Mouse (Mus musculus): ENCODE data around the gene 6030452D12Rik. TPM values are rescaled to one million over a fixed set of nuclear protein-coding genes. Genes with fewer than 3 reads are reported as not detected.

Gene 6030452D12Rik
- not detected for total RNA-seq (2021)

GRCm38 (mm10) chr8:106500018-106500685 lies at the start of gene 6030452D12Rik:
Gene 6030452D12Rik, plus strand, starts transcription at chr8:106500522.
- no peak for DNase-seq (ENCODE audit: extremely low spot score in 1 of 2, low spot score in 1 of 2)

- no peak for DNase-seq (ENCODE audit: extremely low spot score in 1 of 2, low spot score in 1 of 2)
Measured at GRCm38 (mm10) chr8:106451301-106452085, 48.8 kb upstream of the 6030452D12Rik start.

- DNase-seq (ENCODE audit: extremely low spot score in 1 of 2, low spot score in 1 of 2) = no peak
Measured at GRCm38 (mm10) chr8:106452701-106453481, 47.4 kb upstream of the 6030452D12Rik start.

- no peak for DNase-seq (ENCODE audit: extremely low spot score in 1 of 2, low spot score in 1 of 2)
Measured at GRCm38 (mm10) chr8:106454036-106454435, 46.3 kb upstream of the 6030452D12Rik start.

- DNase-seq (ENCODE audit: extremely low spot score in 1 of 2, low spot score in 1 of 2) = no peak
Measured at GRCm38 (mm10) chr8:106462131-106462530, 38.2 kb upstream of the 6030452D12Rik start.

GRCm38 (mm10) chr8:106463795-106464194 lies 36.5 kb upstream of the 6030452D12Rik start:
- DNase-seq (ENCODE audit: extremely low spot score in 1 of 2, low spot score in 1 of 2) = no peak

- no peak for DNase-seq (ENCODE audit: extremely low spot score in 1 of 2, low spot score in 1 of 2)
Measured at GRCm38 (mm10) chr8:106469485-106469884, 30.8 kb upstream of the 6030452D12Rik start.

- DNase-seq (ENCODE audit: extremely low spot score in 1 of 2, low spot score in 1 of 2) = no peak
Measured at GRCm38 (mm10) chr8:106474001-106474400, 26.3 kb upstream of the 6030452D12Rik start.

- no peak for DNase-seq (ENCODE audit: extremely low spot score in 1 of 2, low spot score in 1 of 2)
Measured at GRCm38 (mm10) chr8:106504241-106504640, 3.9 kb downstream of the 6030452D12Rik start.

- no peak for DNase-seq (ENCODE audit: extremely low spot score in 1 of 2, low spot score in 1 of 2)
Measured at GRCm38 (mm10) chr8:106505328-106505965, 5.1 kb downstream of the 6030452D12Rik start.

GRCm38 (mm10) chr8:106506106-106506505 lies 5.8 kb downstream of the 6030452D12Rik start:
- no peak for DNase-seq (ENCODE audit: extremely low spot score in 1 of 2, low spot score in 1 of 2)

GRCm38 (mm10) chr8:106507761-106508331 lies 7.5 kb downstream of the 6030452D12Rik start:
- DNase-seq (ENCODE audit: extremely low spot score in 1 of 2, low spot score in 1 of 2) = peak in 1 of 2 experiments; percentile 9

GRCm38 (mm10) chr8:106508456-106508855 lies 8.1 kb downstream of the 6030452D12Rik start:
- DNase-seq (ENCODE audit: extremely low spot score in 1 of 2, low spot score in 1 of 2) = no peak

- DNase-seq (ENCODE audit: extremely low spot score in 1 of 2, low spot score in 1 of 2) = no peak
Measured at GRCm38 (mm10) chr8:106509079-106509780, 8.9 kb downstream of the 6030452D12Rik start.

GRCm38 (mm10) chr8:106510365-106510975 lies 10.1 kb downstream of the 6030452D12Rik start, which contains the start of gene Cdh3:
Gene Cdh3, plus strand, starts transcription at chr8:106510891.
- no peak for DNase-seq (ENCODE audit: extremely low spot score in 1 of 2, low spot score in 1 of 2)

- no peak for DNase-seq (ENCODE audit: extremely low spot score in 1 of 2, low spot score in 1 of 2)
Measured at GRCm38 (mm10) chr8:106511065-106511501, 10.8 kb downstream of the 6030452D12Rik start.

- DNase-seq (ENCODE audit: extremely low spot score in 1 of 2, low spot score in 1 of 2) = no peak
Measured at GRCm38 (mm10) chr8:106511531-106512041, 11.3 kb downstream of the 6030452D12Rik start.

- no peak for DNase-seq (ENCODE audit: extremely low spot score in 1 of 2, low spot score in 1 of 2)
Measured at GRCm38 (mm10) chr8:106512475-106513150, 12.3 kb downstream of the 6030452D12Rik start.
